Mouse (Mus musculus) embryo, embryonic 10 days (tissue): Measurements from ENCODE around the gene Slc41a3.

Experiments
- DNase-seq: peaks from one replicate; pipeline ENCODE4 v3.0.0-alpha.2; 2015; ENCODE audit warnings: low spot score

Gene Slc41a3

DNA sequence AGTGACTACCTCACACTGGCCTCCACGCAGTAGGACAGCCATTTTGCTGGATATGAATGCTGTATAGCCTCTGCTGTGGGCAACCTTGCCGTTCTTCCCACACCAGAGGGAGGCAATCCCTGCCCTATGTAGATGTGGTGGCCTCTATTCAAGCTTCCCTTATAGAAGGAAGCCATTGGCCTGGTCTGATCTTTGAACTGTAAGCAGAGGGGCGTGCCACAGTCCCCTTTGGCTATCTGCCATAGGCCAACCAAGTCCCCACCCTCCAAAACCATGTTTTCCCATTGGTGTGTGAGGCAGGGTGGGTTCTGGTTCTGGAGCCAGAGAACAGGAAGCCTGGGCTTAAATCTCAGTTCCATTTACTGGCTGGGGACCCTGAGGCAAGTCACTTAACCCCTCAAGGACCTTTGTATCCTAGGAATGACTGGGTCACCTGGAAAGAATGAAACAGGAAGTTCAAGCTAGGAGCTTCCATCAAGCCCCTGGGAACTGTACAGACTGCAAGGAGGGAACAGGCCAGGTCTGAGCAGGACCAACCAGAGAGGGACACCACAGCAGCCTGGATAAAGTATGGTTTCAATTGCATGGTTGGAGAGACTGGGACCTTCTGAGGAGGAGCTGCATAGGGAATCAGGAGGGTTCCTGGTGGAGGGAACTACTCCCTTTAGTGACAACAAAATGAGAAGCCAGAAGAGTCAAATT, 79.5 kb downstream of the Slc41a3 start:
- no peak for DNase-seq

- DNase-seq = no peak
Measured at GRCm38 (mm10) chr6:90686812-90687211, 82.3 kb downstream of the Slc41a3 start.

DNA sequence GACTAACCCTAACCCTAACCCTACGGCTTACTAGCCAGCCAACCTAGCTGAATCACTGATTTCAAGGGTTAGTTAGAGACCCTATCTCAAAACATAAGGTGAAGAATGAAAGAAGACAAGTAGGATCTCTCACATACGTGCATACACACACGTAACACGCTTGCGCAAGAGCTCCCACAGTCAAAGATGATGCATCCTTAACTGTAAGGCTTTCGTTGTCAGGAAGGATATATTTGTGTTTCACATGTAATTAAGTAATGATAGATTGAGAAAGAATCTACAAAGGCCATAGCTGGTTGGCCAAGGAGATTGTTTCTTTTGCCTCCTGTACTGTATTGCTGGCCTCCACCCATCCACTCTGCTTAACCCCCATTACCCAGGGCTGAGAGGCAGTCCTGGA, 83.5 kb downstream of the Slc41a3 start:
- no peak for DNase-seq

DNA sequence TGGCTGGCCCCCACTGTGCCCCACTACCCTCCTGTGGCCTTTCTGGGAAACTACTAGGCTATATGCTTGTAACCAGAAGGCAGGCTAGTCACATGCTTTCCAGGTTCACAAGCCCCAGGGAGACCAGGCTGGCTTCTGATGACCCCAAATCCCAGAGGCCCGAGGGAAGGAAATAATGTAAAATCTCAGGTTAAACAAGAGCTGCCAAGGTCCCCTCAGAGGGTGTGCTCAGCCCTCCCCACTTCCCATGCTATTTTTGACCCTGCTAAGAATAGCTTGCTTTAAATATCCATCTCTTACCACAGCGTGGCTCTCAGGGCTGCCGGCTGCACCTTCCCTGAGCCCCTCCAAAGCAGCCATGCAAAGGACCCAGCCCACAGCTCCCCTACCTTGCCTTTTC, 84.2 kb downstream of the Slc41a3 start:
- no peak for DNase-seq

DNA sequence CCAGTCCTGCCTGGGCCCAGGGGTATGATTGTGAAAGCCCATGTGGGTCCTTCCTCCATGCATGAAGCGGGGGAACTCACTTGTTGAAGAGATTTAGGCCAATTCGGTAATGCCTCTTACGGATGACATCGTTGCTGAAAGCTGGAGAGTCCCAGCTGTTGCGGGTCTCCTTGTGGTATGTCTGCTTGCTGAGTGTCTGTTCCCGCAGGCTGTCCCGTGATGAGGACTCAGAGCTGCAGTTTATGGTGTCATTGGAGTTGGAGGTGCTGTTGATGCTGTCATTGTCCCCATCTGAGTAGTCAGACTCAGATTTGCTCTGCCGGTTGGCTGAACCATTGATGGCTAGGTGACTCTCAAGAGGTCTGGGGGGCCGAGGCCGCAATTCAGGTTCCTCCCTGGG, 85.0 kb downstream of the Slc41a3 start:
- DNase-seq = no peak

GRCm38 (mm10) chr6:90691935-90692334, 87.4 kb downstream of the Slc41a3 start:
- no peak for DNase-seq

DNA sequence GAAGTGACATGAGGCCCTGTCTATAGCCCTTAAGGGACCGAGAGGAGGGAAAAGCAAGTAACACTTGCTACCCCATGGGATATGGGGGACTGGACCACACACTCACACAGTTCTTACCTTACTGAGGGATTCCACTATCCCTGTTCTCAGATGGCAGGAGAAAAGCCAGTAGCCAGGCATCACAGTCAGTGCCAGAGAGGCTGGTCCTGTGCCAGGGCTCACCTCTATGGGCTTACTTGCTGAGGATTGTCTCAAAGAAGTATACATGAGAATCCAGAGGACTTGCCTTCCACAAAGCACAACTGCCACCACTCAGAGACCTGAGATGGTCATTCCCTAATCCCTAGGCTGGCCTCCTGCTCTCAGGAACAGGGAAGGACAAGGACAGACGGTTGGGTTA, 87.9 kb downstream of the Slc41a3 start:
- DNase-seq = no peak

DNA sequence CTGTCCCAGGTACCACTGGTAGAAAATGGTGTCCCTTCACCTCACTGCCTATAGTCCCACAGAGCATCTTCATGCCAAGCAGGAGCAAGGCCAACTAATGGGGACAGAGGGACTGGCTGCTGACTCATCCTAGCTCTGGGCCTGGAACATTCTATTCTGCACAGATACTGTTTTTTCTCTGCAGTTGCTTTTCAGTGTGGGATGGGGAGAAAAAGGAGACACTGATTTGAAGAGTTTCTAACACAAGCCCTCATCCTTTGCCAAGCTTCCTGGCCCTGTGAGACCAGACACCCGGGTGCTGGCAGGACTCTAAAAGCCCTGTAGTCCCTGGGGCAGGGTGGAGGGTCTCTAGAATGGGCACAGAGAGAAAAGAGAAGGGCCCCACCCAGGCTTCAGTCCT, 91.2 kb downstream of the Slc41a3 start:
- no peak for DNase-seq
